Mouse (Mus musculus) erythroid progenitor cell, adult 5-6 weeks (primary cell): Measurements from ENCODE around the gene Kdm4d. TPM values are rescaled to one million over a fixed set of nuclear protein-coding genes. Genes with fewer than 3 reads are reported as not detected.

Source experiments
- ATAC-seq: replicated peaks from 2 replicates; pipeline ENCODE4 v1.8.0; 2016; ENCODE audit warnings: moderate number of reproducible peaks, mild to moderate bottlenecking, moderate TSS enrichment, inconsistent platforms; ENCODE audit not compliant: poor library complexity, low FRiP score, severe bottlenecking
- total RNA-seq, 2 experiments: library from RNA; stranded (forward) in 1 of 2; stranded (reverse) in 1 of 2; fragments of 150-400 nt in 1 of 2; fragments of 186-747, 209-891 nt in 1 of 2; gene quantifications; 2 replicates each; pipeline versions ENCODE4 v1.2.3 to v1.2.4; 2015 to 2017; ENCODE audit warnings: low replicate concordance in 2 of 2

The Kdm4d gene
- total RNA-seq (2015; ENCODE audit: low replicate concordance) (not detected in 2 replicates), total RNA-seq (2017; ENCODE audit: low replicate concordance) (0.13 TPM in 1 of 2 replicates, not detected in the other)

DNA sequence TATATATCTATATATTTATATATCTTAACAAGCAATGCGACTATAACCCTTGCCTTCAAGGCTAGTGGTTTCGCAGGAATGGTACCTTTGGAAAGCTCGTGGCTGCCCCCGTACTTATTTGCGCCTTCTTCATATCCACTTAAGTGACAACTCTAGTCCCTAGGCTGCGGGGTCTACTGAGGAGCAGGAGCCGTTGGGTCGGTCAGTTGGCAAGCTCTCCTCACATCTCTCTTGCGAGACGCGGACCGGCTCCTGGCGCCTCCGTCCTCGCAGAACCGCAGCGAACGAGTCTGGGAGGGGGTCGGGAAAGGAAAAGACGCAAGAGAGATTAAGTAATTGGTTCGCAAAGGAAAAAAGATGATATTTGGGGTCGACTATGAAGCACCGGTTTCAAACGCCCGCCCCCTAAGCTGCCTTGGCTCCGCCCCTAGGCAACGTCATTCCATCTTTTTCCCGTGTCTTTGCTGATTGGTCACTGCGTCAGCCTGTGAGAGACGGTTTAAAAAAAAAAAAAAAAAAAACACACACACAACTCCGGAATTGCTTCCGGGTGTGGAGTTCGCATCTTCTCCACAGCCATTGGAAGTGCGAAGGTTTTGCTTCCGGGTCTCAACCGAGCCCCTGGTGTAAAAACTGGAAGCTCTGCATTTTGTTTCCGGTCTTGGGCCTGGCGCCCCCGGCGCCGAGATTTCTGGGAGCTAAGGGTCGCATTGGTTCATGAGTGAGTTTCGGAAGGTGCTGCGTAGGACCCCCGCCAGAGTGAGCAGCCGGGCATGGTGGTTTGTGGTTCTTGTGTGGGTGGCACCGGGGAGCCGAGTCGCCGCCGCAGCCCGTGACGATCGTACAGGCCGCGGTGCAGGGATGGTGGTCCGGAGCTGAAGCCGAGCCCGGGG is at the start of gene Kdm4d, which contains the start of gene Cwc15:
Kdm4d (minus strand) TSS at position 460 of the 893 bp plus-strand sequence.
Cwc15 (plus strand) TSS at position 595 of the 893 bp plus-strand sequence.
- ATAC-seq, result peak; percentile 96

DNA sequence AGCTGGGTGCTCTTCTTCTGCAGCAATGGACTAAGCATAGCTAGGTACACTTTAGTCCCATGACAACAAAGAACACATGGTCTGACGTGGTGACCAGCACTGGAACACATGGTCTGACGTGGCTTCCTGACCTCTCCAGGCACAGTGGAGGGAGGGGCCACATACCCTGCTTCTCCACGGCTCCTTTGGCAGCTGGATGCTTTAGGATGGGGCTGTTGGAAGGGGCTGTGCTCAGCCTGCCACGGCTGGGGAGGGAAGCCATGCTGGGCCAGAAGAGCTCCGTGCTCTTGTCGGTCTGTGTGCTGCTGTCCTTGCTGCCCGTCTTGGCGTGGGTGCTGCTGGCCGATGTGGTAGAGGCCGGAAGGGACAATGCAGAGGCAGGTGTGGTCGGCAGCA is 48.1 kb upstream of the Kdm4d start:
- ATAC-seq, result no peak

DNA sequence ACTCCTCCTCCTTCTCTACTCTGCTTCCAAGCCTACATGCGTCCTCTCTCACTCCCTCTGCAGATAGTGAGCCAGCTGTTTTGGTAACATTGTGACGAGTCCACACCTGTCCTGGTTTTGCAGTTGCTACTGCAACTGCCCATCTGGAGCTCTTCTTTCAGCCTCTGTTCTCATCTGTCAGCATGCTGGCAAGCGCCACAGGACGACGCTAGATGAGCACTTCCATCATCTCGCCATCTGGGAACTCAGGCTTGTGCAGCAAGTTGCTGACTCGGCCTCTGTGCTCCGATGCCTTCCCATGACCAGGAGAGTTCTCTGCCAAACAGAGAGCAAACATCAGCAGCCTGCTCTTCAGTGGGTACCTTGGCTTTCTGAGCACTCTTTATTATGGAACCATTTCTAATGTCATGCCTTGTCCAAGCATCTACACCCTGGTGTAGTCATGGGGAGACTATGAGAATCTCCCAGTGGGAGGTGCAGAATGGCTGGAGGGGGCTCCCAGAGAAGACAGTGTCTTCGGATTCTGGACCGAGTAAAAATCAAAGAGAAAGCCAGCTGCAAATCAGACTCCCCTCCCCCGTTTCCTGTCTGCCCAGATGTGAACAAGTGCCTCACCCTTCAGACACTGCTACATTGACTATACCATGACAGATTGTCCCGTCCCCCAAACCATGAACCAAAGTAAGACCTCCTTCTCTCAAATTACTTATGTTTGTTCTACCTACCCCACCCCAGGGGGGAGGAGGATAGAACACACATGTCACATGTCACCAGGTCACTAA is 47.5 kb upstream of the Kdm4d start:
- no peak for ATAC-seq

DNA sequence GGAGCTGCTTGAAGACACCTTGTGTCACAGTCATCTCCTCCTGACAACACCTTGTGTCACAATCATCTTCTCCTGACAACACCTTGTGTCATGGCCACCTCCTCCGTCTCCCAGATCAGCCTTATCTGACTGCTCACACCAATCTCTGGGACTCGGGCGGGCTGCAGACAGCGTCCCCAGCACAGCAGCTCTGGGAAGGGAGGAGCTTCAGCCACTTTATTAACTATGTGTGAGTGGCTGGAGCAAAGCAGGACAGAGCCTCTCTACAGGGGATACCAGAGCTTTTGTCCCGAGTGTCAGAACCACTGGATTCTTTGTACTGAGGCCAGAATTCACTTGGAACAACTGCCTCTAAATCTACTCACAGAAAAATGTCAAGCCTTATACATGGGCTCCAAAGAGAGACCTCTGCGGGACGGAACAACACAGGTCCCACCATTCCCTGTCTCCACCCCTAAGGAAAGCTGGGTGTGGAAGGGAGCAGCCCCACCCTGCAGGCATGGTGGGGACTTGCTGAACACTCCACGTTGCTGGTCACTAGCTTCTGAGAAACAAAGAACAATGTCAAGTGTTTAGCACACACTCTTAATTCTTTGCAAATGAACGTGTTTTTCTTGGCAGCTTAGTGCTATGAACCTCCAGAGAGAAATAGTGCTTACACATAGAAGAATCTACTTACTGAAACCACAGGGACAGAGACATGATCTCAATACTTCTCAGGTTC is 43.9 kb upstream of the Kdm4d start:
- ATAC-seq, result no peak

DNA sequence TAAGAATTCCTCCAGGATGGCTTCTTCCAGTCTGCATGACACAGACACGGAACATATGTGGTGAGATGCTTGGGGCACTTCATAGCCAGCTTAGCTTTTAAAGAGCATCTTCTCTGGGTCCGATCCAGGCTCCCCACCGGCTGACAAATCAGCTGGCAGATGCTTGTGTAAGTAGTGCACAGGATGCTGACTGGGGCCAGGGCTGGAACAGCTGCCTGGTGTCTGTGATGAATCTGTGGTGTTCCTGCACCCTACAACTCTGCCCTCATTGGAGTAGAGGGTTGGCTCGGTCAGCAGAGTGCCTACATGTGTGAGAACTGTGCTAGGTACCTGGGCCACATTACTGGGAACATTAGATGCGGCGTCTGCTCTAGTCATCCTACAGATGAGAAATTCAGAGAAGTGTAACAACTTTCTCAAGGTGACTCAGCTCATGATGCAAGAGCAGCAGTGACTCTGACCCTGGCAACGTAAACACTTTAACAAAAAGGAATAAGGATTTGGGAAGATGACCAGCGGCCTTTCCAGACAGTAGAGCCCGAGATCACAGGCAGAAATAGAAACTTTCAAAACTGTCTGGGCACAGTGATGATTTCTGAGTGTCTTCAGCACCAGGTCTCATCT is 34.7 kb upstream of the Kdm4d start:
- no peak for ATAC-seq

DNA sequence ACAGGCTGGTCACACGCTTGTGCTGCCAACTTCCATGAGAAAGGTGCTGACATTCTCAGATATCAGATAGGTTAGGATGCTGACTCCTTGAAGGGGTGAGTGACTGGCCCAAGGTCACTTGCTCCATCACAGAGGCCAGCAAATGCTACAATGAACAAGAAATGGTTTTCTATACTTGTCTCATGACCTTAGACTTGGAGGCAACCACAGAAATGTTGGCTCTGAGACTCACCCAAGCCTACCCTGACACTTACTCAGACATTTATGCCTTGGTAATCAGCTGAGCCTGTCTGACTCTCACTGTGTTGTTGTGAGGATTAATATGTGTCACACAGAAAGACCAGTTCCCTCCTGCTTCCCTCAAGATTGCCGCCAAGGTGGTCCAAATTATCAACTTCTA is 33.4 kb upstream of the Kdm4d start:
- no peak for ATAC-seq

DNA sequence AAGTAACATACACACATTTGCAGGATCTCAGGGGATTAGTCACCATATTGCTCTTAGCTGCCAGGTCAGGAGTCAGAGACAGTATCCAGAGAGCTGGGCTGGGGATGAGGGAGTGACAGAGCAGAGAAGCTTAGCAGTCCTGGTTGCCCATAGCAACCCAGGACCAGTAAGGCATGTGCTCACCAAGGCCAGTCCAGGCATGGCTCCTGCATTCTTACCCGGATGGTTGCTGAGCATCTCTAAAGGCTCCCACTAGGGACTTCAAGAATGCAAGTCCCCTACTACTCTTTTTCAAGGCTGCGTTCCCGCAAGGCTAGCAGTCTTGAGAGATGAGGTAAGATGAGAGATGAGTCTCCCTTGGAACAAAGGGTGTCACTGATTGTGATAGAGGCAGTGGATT is 32.0 kb upstream of the Kdm4d start:
- ATAC-seq, result no peak

DNA sequence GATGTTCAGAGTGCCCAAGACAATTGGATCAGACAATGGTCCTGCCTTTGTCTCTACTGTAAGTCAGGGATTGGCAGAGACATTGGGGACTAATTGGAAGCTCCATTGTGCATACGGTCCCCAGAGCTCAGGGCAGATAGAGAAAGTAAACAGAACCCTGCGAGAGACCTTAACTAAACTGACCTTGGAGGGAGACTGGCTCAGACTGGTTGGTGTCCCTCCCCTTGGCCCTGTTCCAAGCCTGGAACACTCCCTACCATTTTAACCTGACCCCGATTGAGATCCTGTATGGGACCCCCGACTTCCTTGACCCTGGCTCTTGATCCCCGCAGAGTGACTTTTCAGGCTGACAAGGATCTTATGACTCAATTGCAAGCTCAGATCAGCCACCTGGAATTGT is 29.7 kb upstream of the Kdm4d start:
- ATAC-seq, result no peak

DNA sequence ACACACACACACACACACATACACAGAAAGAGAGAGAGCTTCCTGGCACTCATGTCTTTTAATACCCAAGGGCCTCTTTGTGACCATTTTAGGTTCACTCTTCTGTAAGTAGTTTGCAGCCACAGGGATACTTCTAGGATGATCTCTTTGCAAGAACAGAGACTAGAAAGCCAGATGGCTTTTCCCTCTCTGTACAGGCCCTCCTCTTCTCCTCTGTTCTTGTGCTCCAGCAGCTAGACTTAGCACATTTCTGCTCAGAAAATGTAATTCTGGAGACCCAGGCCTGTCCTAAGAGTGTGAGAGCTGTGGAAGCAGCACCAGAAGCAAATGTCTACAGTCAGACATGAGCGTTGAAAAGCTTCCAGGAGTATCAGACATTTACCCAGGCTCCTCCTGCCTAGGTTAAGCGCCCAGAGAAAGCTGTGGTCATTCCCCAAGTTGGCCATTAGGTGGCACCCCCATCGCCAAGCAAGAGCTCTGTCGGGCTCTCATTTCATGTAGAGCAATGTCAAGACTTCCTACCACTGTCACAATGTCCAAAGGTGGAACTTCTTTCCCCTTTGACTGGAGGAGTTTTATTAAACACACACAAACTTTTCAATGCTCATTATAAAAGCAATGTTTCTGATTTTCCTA is 23.2 kb upstream of the Kdm4d start:
- ATAC-seq, result peak; percentile 70; the same call in 1 of the 2 replicates

DNA sequence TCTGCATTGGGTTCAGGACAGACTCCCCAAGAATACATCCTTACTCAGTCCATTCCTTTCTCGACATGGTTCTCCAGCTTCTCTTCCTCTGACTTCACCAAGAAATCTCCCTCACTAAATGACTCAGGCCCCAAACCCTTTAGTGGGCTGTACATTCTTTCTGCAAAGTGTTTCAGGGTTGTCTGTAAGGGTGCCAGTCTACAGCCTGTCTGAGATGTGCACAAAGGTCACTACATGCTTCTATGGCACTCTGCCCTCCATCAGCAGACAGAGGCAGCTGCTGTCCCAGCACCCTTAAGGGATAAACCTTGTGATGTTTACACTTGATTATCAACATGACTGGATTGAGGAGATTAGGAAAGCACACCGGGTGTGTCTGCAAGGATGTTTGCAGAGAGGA is 21.4 kb upstream of the Kdm4d start:
- no peak for ATAC-seq

DNA sequence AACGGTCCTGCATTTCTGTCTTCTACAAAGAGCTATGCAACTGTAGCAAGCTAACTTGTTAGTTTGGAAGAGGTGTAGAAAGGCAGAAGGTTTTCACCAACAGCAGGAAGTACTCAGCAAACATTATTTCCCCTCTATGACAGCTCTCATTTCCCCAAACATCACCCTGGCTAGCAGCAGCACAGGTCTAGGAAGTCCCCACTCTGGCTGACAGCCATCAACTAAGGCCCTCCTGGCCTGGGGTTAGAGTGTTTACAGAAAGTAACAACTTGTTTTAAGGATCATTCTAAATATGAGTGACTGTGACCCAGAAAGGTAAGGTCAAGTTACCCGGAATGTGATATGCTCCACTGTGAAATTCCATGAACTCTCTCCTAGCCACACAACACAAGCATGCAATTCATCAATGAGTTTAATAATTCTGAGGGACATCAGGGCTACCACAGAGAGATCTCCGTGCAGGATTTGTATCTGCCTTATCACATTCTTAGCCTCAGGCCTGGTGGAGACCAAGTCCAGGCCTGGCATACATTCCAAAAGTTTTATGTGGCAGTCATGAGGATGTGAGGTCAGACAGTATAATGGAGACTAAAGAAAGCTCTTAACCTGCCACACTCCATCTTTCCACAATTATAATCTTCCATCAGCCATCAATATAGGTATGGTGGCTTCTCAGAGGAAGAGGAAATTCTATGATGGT is 20.8 kb upstream of the Kdm4d start:
- no peak for ATAC-seq

DNA sequence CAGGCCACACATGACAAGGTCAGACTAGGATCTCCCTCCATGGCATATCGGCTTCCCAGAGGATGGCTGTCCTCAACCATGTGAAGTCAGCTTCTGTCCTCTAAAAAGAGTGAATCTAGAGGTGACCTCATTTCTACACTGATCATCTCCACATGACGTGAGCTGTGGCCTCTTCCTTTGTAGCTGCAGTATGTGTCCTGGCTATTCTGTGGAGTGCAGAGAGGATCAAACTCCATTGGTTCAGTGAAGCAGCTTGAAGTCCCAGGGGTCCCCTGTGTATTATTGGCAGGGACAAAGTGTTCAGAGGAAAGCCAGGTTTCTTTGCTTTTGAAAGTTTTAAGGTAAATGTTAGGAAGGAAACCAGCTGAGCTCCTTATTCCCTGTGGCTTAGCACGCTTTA is 17.8 kb upstream of the Kdm4d start:
- ATAC-seq, result no peak

DNA sequence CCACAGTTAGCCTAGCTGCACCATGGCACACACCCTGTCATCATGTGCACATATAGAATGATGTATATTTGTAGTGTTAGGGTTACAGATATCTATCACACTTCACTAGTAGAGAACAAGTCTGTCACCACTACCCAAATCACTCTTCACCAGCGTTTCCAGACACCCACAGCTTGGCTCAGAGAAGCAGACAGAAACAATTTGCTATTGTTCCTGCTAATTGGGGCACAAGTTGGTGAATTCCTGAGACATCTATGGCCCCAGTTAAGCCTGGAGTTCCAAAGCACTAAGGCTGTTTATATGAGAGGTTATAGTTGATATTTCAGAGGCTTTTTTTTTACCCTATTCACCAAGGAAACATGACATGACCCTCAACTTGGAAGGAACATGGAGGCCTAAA is 17.0 kb upstream of the Kdm4d start:
- ATAC-seq, result no peak

DNA sequence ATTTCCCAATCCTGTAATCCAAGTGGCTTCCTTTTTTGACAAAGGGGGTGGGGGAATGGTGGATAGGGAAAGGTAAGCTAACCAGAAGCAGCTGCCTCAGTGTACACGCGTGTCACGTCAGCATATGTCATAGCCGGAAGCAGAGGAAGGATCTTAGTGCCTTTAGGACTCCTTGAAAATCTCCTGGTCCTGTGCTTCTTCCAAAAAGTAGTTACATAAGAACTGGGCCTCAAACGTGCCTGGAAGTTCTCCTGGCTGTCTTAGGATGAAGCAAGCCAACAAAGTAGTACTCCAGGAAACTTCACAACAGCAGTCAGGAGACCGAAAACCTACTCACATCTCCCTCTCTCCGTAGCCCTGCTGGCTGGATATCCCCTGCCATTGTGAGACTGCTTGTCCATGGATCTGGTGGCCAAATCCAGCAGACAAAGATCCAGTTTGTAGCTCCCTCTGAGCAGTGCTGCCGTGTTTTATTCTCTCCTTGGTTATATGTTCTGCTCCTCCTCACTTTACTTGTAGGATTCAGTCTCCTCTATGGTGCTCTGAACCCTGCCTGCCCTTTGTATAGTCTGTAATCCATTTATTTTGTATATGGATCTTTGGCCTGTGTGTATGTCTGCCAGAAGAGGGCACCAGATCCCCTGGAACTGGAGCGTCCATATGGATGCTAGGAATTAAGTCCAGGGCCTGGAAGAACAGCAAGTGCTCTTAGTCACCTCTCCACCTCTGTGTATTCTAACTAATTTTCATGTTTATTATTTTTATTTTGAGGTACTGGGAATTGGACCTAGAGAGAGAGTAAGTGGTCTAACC is 12.6 kb upstream of the Kdm4d start:
- no peak for ATAC-seq

DNA sequence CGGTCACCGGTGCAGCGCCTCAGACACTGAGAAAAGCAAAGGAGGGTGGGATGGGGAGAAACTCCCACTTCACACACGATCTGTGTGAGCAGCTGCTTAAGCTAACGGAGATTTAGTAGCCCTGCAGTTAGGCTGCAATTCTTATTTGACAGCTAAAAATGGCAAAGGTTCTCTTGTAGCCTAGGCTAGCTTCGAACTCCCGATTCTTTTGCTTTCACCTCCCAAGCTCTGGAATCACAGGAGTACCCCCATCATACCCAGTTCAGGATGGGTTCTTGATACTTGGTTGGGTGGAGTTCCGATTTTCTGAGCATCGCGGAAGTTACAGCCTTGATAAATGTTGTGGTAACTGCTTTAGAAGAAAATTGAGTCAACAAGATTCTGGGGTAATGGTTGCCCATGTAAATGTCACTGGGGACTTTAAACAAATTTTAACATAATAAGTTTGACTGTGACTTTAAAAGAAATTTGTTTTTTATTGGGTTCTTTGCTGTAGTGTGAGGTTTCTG is 688 bp upstream of the Kdm4d start:
- ATAC-seq, result no peak

DNA sequence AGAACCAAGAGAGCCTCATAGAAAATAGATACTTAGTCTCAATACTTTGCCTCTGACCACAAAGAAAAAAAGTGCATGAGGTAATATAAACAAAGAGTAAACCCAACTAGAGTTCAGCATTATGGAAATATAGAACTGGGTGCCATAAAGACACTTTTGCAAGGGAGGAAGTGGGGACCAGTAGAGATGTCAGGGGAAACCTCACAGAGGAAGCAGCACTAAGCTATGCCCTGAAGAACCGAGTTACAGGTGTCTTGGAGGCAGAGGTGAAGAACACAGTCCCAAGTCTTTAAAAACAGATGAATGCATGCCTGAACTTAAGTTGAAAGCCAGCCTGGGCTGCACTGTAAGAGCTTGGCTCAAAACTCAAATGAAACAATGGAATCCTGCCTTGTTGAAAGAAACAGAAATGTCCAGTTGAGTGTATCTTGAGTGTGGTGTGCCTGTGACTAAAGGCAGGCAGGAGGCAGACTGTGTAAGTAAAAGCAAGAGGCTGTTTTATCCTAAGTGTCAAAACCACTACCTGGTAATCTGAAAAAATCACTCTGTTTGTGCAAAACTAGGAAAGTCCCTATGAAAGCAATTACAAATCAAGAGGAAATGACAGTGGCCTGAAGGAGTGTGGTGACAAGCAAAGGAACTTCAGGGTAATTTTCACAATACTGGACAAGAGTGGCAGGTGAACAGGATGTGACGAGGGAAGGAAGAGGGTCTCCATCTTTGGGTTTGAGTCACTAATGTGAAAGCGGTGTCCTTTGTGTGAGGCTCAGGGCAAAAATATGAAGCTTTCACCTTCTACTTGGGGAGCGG is 1.2 kb downstream of the Kdm4d start:
- ATAC-seq, result no peak

DNA sequence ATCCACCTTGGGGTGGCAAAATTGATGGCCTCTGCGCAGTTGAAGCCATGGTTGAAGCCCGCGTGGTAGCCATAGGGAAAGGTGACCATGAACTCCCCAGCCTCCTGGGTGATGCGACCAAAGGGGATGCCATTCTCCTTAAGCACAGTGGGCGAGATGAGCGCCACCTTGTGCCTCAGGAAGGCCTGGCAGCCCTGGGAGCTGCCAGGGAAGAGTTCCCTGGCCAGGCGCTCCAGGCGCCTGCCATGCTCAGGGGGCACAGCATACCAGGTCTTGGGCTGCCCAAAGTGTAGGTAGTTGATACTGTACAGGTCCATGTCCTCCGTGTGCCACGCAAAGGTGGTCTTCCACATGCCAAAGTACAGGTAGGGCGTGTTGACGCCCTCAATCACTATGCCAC is 36.6 kb downstream of the Kdm4d start:
- ATAC-seq, result peak; percentile 56
